Mouse (Mus musculus): Measurements from ENCODE around the gene Clec4e. TPM values are rescaled to one million over a fixed set of nuclear protein-coding genes. Genes with fewer than 3 reads are reported as not detected.
"Not testable (repeated sequence)": the region's sequence is repeated elsewhere in the genome, so short reads cannot be mapped to it uniquely, and the experiment has no call there.

Clec4e gene
- polyA plus RNA-seq, 1 experiment from 2014 or later = 1.1 TPM

GRCm38 (mm10) chr6:123260868-123261267 is 28.8 kb downstream of the Clec4e start:
- TF ChIP-seq CTCF (IDR thresholded peaks at IDR 0.05) (no peak), EP300 (IDR thresholded peaks at IDR 0.05) (no peak)
- H3K9ac ChIP-seq (replicated peaks; ENCODE audit: low read depth) = no peak overlapping the region
- no peaks in the 10 kb centered on the region for H3K36me3 ChIP-seq (ENCODE audit: insufficient read depth, low read length)
- H3K27ac ChIP-seq (ENCODE audit: low read length) = no peak overlapping the region
- no peak for DNase-seq (ENCODE audit: low spot score)
- 71% methylated on average over 1 of the region's 1 CpGs for WGBS
- no peak overlapping the region for H3K4me2 ChIP-seq (replicated peaks; ENCODE audit: low read depth, low read length)
- no peaks in the 10 kb centered on the region for H3K9me3 ChIP-seq (ENCODE audit: low read length)
- no peak overlapping the region for H3K4me3 ChIP-seq (ENCODE audit: low read depth, low read length)
- H3K4me1 ChIP-seq (ENCODE audit: insufficient read depth, low read depth, low read length) = no peaks in the 10 kb centered on the region
- no peak for ATAC-seq
- no peaks in the 10 kb centered on the region for H3K27me3 ChIP-seq (replicated peaks; ENCODE audit: insufficient read depth, low read length)

- no peak overlapping the region for H3K9ac ChIP-seq (replicated peaks; ENCODE audit: low read depth)
- no peaks in the 10 kb centered on the region for H3K9me3 ChIP-seq (ENCODE audit: low read length)
- no peak overlapping the region for H3K4me2 ChIP-seq (replicated peaks; ENCODE audit: low read depth, low read length)
- TF ChIP-seq EP300 (IDR thresholded peaks at IDR 0.05) = no peak
- TF ChIP-seq CTCF (IDR thresholded peaks at IDR 0.05) = no peak
- no peaks in the 10 kb centered on the region for H3K27me3 ChIP-seq (replicated peaks; ENCODE audit: insufficient read depth, low read length)
- no peak overlapping the region for H3K27ac ChIP-seq (ENCODE audit: low read length)
- H3K36me3 ChIP-seq (ENCODE audit: insufficient read depth, low read length) = no peaks in the 10 kb centered on the region
- no peaks in the 10 kb centered on the region for H3K4me1 ChIP-seq (ENCODE audit: insufficient read depth, low read depth, low read length)
- no peak overlapping the region for H3K4me3 ChIP-seq (ENCODE audit: low read depth, low read length)
- DNase-seq (ENCODE audit: low spot score) (no peak), ATAC-seq (no peak)
- WGBS = 73% methylated on average over 4 of the region's 4 CpGs
Measured at GRCm38 (mm10) chr6:123259889-123260603, 29.6 kb downstream of the Clec4e start.

- no peaks in the 10 kb centered on the region for H3K36me3 ChIP-seq (ENCODE audit: insufficient read depth, low read length)
- no peaks in the 10 kb centered on the region for H3K27me3 ChIP-seq (replicated peaks; ENCODE audit: insufficient read depth, low read length)
- TF ChIP-seq EP300 (IDR thresholded peaks at IDR 0.05) (no peak), CTCF (IDR thresholded peaks at IDR 0.05) (no peak)
- H3K4me2 ChIP-seq (replicated peaks; ENCODE audit: low read depth, low read length) = no peak overlapping the region
- H3K4me3 ChIP-seq (ENCODE audit: low read depth, low read length) = no peak overlapping the region
- no peaks in the 10 kb centered on the region for H3K9me3 ChIP-seq (ENCODE audit: low read length)
- 64% methylated on average over 3 of the region's 3 CpGs for WGBS
- no peak overlapping the region for H3K9ac ChIP-seq (replicated peaks; ENCODE audit: low read depth)
- ATAC-seq (no peak), DNase-seq (ENCODE audit: low spot score) (no peak)
- H3K27ac ChIP-seq (ENCODE audit: low read length) = no peak overlapping the region
- no peaks in the 10 kb centered on the region for H3K4me1 ChIP-seq (ENCODE audit: insufficient read depth, low read depth, low read length)
Measured at GRCm38 (mm10) chr6:123258946-123259345, 30.7 kb downstream of the Clec4e start.

- no peak overlapping the region for H3K4me3 ChIP-seq (ENCODE audit: low read depth, low read length)
- no peaks in the 10 kb centered on the region for H3K27me3 ChIP-seq (replicated peaks; ENCODE audit: insufficient read depth, low read length)
- no peaks in the 10 kb centered on the region for H3K9me3 ChIP-seq (ENCODE audit: low read length)
- TF ChIP-seq EP300 (IDR thresholded peaks at IDR 0.05) (no peak), CTCF (IDR thresholded peaks at IDR 0.05) (no peak)
- ATAC-seq = no peak
- H3K9ac ChIP-seq (replicated peaks; ENCODE audit: low read depth) = no peak overlapping the region
- no peak overlapping the region for H3K27ac ChIP-seq (ENCODE audit: low read length)
- H3K36me3 ChIP-seq (ENCODE audit: insufficient read depth, low read length) = no peaks in the 10 kb centered on the region
- no peaks in the 10 kb centered on the region for H3K4me1 ChIP-seq (ENCODE audit: insufficient read depth, low read depth, low read length)
- peak; percentile 13 for DNase-seq (ENCODE audit: low spot score)
- no peak overlapping the region for H3K4me2 ChIP-seq (replicated peaks; ENCODE audit: low read depth, low read length)
Measured at GRCm38 (mm10) chr6:123252735-123253134, 36.9 kb downstream of the Clec4e start.

GRCm38 (mm10) chr6:123248862-123249261 is 40.8 kb downstream of the Clec4e start:
- not testable (repeated sequence) for H3K36me3 ChIP-seq (ENCODE audit: insufficient read depth, low read length); H3K9me3 ChIP-seq (ENCODE audit: low read length); H3K27ac ChIP-seq (ENCODE audit: low read length); H3K4me3 ChIP-seq (ENCODE audit: low read depth, low read length); H3K27me3 ChIP-seq (replicated peaks; ENCODE audit: insufficient read depth, low read length); H3K4me1 ChIP-seq (ENCODE audit: insufficient read depth, low read depth, low read length); H3K4me2 ChIP-seq (replicated peaks; ENCODE audit: low read depth, low read length); DNase-seq (ENCODE audit: low spot score); H3K9ac ChIP-seq (replicated peaks; ENCODE audit: low read depth); ATAC-seq
- WGBS = 78% methylated on average over 2 of the region's 2 CpGs

- DNase-seq (ENCODE audit: low spot score) = peak; percentile 29
- no peaks in the 10 kb centered on the region for H3K9me3 ChIP-seq (ENCODE audit: low read length)
- no peak overlapping the region for H3K4me3 ChIP-seq (ENCODE audit: low read depth, low read length)
- no peak overlapping the region for H3K4me2 ChIP-seq (replicated peaks; ENCODE audit: low read depth, low read length)
- no peak overlapping the region for H3K9ac ChIP-seq (replicated peaks; ENCODE audit: low read depth)
- ATAC-seq = no peak
- H3K4me1 ChIP-seq (ENCODE audit: insufficient read depth, low read depth, low read length) = no peaks in the 10 kb centered on the region
- no peak overlapping the region for H3K27ac ChIP-seq (ENCODE audit: low read length)
- WGBS = 72% methylated on average over 5 of the region's 5 CpGs
- no peaks in the 10 kb centered on the region for H3K27me3 ChIP-seq (replicated peaks; ENCODE audit: insufficient read depth, low read length)
- H3K36me3 ChIP-seq (ENCODE audit: insufficient read depth, low read length) = no peaks in the 10 kb centered on the region
- TF ChIP-seq EP300 (IDR thresholded peaks at IDR 0.05) = no peak
- TF ChIP-seq CTCF (IDR thresholded peaks at IDR 0.05) = no peak
Measured at GRCm38 (mm10) chr6:123244201-123244600, 45.5 kb downstream of the Clec4e start.

- Histone ChIP-seq H3K4me2 (replicated peaks; ENCODE audit: low read depth, low read length) (no peak overlapping the region), H3K27me3 (replicated peaks; ENCODE audit: insufficient read depth, low read length) (no peaks in the 10 kb centered on the region), H3K9ac (replicated peaks; ENCODE audit: low read depth) (no peak overlapping the region), H3K9me3 (ENCODE audit: low read length) (no peaks in the 10 kb centered on the region), H3K36me3 (ENCODE audit: insufficient read depth, low read length) (no peaks in the 10 kb centered on the region), H3K4me3 (ENCODE audit: low read depth, low read length) (no peak overlapping the region), H3K27ac (ENCODE audit: low read length) (no peak overlapping the region), H3K4me1 (ENCODE audit: insufficient read depth, low read depth, low read length) (no peaks in the 10 kb centered on the region)
- no peak for DNase-seq (ENCODE audit: low spot score)
- no peak for TF ChIP-seq CTCF (IDR thresholded peaks at IDR 0.05)
- no peak for TF ChIP-seq EP300 (IDR thresholded peaks at IDR 0.05)
- ATAC-seq = no peak
Measured at GRCm38 (mm10) chr6:123237582-123237981, 52.1 kb downstream of the Clec4e start.

Other genes starting within 250 kb of the Clec4e start
- 1.9 and 2.3 TPM in 2 replicates for gene Clec4b1, start 239.9 kb downstream of the Clec4e start, polyA plus RNA-seq (2015; fragmentation: Nextera tagmentation; extraction: Ambion mirVana)
- 10.2 and 11.2 TPM in 2 replicates for gene Clec4a2, start 183.4 kb downstream of the Clec4e start, polyA plus RNA-seq (2015; fragmentation: Nextera tagmentation; extraction: Ambion mirVana)
- not detected in 2 replicates for gene Clec4b2, start 117.0 kb downstream of the Clec4e start, polyA plus RNA-seq (2015; fragmentation: Nextera tagmentation; extraction: Ambion mirVana)
- gene Clec4n, start 60.0 kb downstream of the Clec4e start, polyA plus RNA-seq (2015; fragmentation: Nextera tagmentation; extraction: Ambion mirVana) = 28.0 and 31.1 TPM in 2 replicates
- 2.5 and 2.7 TPM in 2 replicates for gene Clec4d, start 27.8 kb downstream of the Clec4e start, polyA plus RNA-seq (2015; fragmentation: Nextera tagmentation; extraction: Ambion mirVana)
- gene Vmn2r19, start 18.5 kb upstream of the Clec4e start, polyA plus RNA-seq (2015; fragmentation: Nextera tagmentation; extraction: Ambion mirVana) = not detected in 2 replicates
- not detected in 2 replicates for gene Vmn2r20, start 128.2 kb upstream of the Clec4e start, polyA plus RNA-seq (2015; fragmentation: Nextera tagmentation; extraction: Ambion mirVana)
- gene Vmn2r21, start 243.5 kb upstream of the Clec4e start, polyA plus RNA-seq (2015; fragmentation: Nextera tagmentation; extraction: Ambion mirVana) = not detected in 2 replicates